Mouse (Mus musculus) intestine, postnatal 0 days (tissue): ENCODE results near the gene Nfkbid. TPM values are rescaled to one million over a fixed set of nuclear protein-coding genes. Genes with fewer than 3 reads are reported as not detected.

Experiments
- ATAC-seq: fragments of 200-750 bp; cut with Nextera tagmentation; 2 replicates; pipeline ENCODE4 v1.8.0; 2017; ENCODE audit warnings: mild to moderate bottlenecking, moderate TSS enrichment, moderate library complexity
- H3K27ac ChIP-seq: fragments of 300-500 bp; sonication (generic); 2 replicates; pipeline ENCODE4 v1.5.1; 2014; ENCODE audit warnings: mild to moderate bottlenecking, low read depth, low read length, moderate library complexity
- H3K27me3 ChIP-seq: fragments of 300-500 bp; sonication (generic); replicated peaks from 2 replicates; pipeline ENCODE4 v1.6.1; 2014; ENCODE audit warnings: low read length, mixed read lengths; ENCODE audit not compliant: control insufficient read depth, insufficient read depth
- H3K36me3 ChIP-seq: fragments of 300-500 bp; sonication (generic); 2 replicates; pipeline ENCODE4 v1.6.1; 2014; ENCODE audit warnings: mild to moderate bottlenecking, moderate library complexity; ENCODE audit not compliant: control insufficient read depth, insufficient read depth
- H3K4me1 ChIP-seq: fragments of 300-500 bp; sonication (generic); replicated peaks from 2 replicates; pipeline ENCODE4 v1.6.1; 2014; ENCODE audit warnings: antibody characterized with exemption, low read length, mixed read lengths; ENCODE audit not compliant: control insufficient read depth, insufficient read depth
- H3K4me2 ChIP-seq: fragments of 300-500 bp; sonication (generic); replicated peaks from 2 replicates; pipeline ENCODE4 v1.6.1; 2014; ENCODE audit warnings: low read depth, mild to moderate bottlenecking, moderate library complexity
- H3K4me3 ChIP-seq: fragments of 300-500 bp; sonication (generic); 2 replicates; pipeline ENCODE4 v1.5.1; 2014; ENCODE audit warnings: low read depth, low read length
- H3K9ac ChIP-seq: fragments of 300-500 bp; sonication (generic); 2 replicates; pipeline ENCODE4 v1.6.1; 2014; ENCODE audit warnings: mild to moderate bottlenecking, low read depth, low read length
- H3K9me3 ChIP-seq: fragments of 300-500 bp; sonication (generic); 2 replicates; pipeline ENCODE4 v1.6.1; 2016; ENCODE audit warnings: mixed run types; ENCODE audit not compliant: control insufficient read depth
- CTCF ChIP-seq: sonication (generic); IDR thresholded peaks from 2 replicates; pipeline ENCODE4 v1.5.1; 2016; ENCODE audit warnings: low read depth, mild to moderate bottlenecking, control low read depth, antibody characterized with exemption, moderate library complexity
- WGBS: fragments of 180-500 bp; shearing (Covaris S2); extraction: QIAGEN DNeasy Blood & Tissue Kit; methylation state at CpG from one replicate; pipeline ENCODE4 v1.1.7; 2014; 5-methylcytosine and 5-hydroxymethylcytosine counted together
- polyA plus RNA-seq: library from polyadenylated mRNA; unstranded; fragments of >200 nt; fragmentation: Nextera tagmentation; extraction: Ambion mirVana; gene quantifications from 2 replicates; pipeline ENCODE4 v1.2.1, GENCODE M21; 2015

The Nfkbid gene
- polyA plus RNA-seq, 1 experiment from 2014 or later: 1.3 TPM

DNA sequence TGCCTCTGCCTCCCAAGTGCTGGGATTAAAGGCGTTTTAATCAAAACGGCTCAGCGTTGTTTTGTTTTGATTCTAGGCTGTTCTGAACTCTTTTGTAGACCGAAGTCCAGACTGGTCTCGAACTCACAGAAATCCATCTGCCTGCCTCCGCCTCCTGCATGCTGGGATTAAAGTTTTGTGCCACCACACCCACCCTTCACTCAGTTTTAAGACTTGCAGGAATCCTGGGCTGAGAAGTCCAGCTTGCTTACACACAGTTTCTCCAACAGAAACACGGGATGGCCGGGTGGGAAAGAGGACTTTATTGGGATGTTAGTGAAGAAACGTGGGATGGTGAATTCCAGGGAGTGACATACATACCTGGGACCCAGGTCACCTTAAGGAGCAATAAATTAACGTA is 13.2 kb downstream of the Nfkbid start:
- Histone ChIP-seq H3K27me3 (no peaks in the 10 kb centered on the region), H3K36me3 (no peaks in the 10 kb centered on the region; the same call in 1 of the 2 replicates), H3K9me3 (no peaks in the 10 kb centered on the region), H3K4me1 (no peaks in the 10 kb centered on the region), H3K27ac (no peak overlapping the region), H3K4me3 (no peak overlapping the region), H3K9ac (no peak overlapping the region), H3K4me2 (no peak overlapping the region)
- no peak for TF ChIP-seq CTCF
- ATAC-seq: no peak
- WGBS: 69% methylated on average over 10 of the region's 10 CpGs

DNA sequence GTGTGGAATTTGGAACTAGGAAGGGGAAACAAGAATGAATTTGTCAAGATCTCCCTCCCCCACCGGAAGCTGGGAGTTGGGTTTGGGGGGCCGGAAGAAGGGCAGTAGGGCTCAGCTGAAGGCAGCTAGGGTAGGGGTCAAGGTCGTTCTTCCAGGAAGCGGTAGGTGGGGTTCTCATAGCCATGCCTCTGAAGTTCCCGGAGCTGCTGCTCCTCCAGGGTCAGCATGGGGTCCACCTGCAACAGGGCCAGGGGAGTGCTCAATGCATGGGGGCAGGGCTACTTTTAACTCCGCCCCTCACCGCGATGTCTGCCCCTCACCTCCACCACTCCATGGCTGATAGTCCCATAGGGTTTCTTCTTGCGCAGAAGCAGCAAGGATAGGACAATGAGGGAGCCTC is 13.6 kb downstream of the Nfkbid start:
- no peak overlapping the region for H3K27ac ChIP-seq
- H3K4me3 ChIP-seq: no peak overlapping the region
- H3K4me1 ChIP-seq: no peaks in the 10 kb centered on the region
- no peak overlapping the region for H3K4me2 ChIP-seq
- no peak overlapping the region for H3K9ac ChIP-seq
- 50% methylated on average over 9 of the region's 9 CpGs for WGBS
- no peaks in the 10 kb centered on the region; the same call in 1 of the 2 replicates for H3K36me3 ChIP-seq
- no peak for ATAC-seq
- no peak for TF ChIP-seq CTCF
- H3K9me3 ChIP-seq: no peaks in the 10 kb centered on the region
- no peaks in the 10 kb centered on the region for H3K27me3 ChIP-seq

DNA sequence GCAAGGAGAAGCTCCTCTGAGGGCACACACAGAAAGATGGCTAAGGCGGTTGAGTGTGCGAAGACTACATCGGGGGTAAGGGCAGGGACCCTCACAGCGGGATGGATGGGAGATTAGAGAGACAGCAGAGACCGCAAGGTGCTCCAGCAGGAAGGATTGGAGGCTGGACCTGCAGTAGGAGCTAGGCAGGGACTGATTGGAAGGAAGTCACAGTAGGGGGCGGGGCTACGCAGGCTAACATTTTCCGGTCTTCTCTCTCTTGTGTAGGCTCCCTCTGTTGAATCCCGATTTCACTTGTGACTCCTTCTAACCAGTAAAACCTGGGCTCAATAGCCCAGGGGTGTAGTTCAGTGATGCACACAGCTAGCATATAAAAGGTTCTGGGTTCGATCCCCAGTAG is 15.3 kb downstream of the Nfkbid start:
- H3K9ac ChIP-seq: no peak overlapping the region
- no peaks in the 10 kb centered on the region for H3K27me3 ChIP-seq
- no peak overlapping the region for H3K4me2 ChIP-seq
- no peak for TF ChIP-seq CTCF
- H3K27ac ChIP-seq: no peak overlapping the region
- H3K4me1 ChIP-seq: no peaks in the 10 kb centered on the region
- WGBS: 33% methylated on average over 10 of the region's 10 CpGs
- H3K36me3 ChIP-seq: no peaks in the 10 kb centered on the region; the same call in 1 of the 2 replicates
- no peak for ATAC-seq
- H3K9me3 ChIP-seq: no peaks in the 10 kb centered on the region
- H3K4me3 ChIP-seq: no peak overlapping the region

DNA sequence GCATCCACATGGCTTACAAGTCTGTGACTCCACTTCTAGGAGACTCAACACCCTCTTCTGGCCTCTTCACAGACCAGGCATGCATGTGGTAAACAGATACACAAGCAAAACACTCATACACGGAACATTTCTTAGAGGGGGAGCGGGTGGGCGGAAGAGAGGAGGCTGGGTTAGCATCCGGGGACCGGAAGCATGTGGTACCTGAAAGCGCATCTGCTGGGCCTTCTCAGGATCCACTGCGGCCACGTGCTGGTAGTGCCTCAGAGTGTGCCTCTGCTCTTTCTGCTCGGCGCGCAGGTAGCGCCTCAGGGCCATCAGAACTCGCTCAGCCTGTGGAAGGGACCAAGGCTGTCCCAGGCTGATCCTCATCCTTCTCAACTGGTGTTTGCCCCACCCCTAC is 18.2 kb downstream of the Nfkbid start:
- H3K9me3 ChIP-seq: no peaks in the 10 kb centered on the region
- H3K9ac ChIP-seq: no peak overlapping the region
- H3K27ac ChIP-seq: no peak overlapping the region
- H3K27me3 ChIP-seq: no peaks in the 10 kb centered on the region
- H3K4me3 ChIP-seq: no peak overlapping the region
- no peaks in the 10 kb centered on the region; the same call in 1 of the 2 replicates for H3K36me3 ChIP-seq
- TF ChIP-seq CTCF: no peak
- H3K4me1 ChIP-seq: 0 out of 2 replicates have a peak, but pooled peaks cover under 1% of the 10 kb centered on the region
- ATAC-seq: no peak
- no peak overlapping the region for H3K4me2 ChIP-seq
- WGBS: 84% methylated on average over 13 of the region's 13 CpGs

DNA sequence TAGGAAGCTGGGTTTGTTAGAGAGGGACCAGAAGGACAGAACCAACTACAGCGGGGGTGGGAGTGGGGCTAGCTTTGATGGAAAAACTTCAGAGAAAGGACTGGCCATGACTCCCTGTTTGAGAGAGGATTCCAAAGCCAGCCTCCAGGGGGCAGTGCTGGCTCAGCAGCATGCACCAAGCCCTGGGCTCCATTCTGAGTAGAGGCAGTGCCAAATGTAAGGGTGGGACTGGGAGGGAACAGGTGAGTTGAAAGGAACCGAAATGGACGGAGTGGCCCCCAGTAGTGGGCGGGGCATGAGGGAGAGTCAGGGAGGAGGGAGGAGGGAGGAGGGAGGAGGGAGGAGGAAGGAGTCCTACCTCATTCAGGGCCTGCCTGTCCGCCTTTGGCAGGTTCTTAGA is 19.2 kb downstream of the Nfkbid start:
- peak; percentile 85 for TF ChIP-seq CTCF
- peak; percentile 23; the same call in 1 of the 2 replicates for ATAC-seq

DNA sequence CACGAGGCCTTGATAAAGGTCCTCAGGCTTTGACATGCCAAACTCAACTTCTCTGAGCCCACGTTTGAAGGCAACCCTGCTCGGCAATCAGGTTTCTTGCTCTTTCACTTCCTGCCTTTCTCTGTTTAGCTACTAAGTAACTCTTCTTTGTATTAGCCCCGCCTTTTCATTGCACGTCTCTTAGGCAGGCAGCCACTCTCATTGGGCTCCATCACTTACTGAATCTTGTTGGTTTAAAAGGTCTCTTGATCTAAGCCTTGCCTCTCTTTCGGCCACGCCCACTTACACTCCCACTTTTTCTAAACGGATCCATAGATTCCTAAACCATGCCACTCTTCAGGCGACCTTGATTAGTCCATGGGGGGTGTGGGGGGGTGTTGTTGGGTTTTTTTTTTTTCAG is 22.2 kb downstream of the Nfkbid start:
- no peaks in the 10 kb centered on the region for H3K9me3 ChIP-seq
- H3K9ac ChIP-seq: no peak overlapping the region
- no peaks in the 10 kb centered on the region; the same call in 1 of the 2 replicates for H3K36me3 ChIP-seq
- H3K4me1 ChIP-seq: 0 out of 2 replicates have a peak, but pooled peaks cover 2% of the 10 kb centered on the region
- 0 out of 2 replicates have a peak, but pooled peaks cover 5% of the 10 kb centered on the region for H3K27me3 ChIP-seq
- peak; percentile 23; the same call in 1 of the 2 replicates for ATAC-seq
- TF ChIP-seq CTCF: no peak
- peak overlapping the region; percentile 90 for H3K4me2 ChIP-seq
- WGBS: 19% methylated on average over 9 of the region's 9 CpGs
- H3K4me3 ChIP-seq: no peak overlapping the region
- H3K27ac ChIP-seq: no peak overlapping the region

More for the DNA sequence above, 19.2 kb downstream of the Nfkbid start:
- WGBS: 19% methylated on average over 4 of the region's 5 CpGs
- no peak overlapping the region for H3K4me2 ChIP-seq
- H3K4me3 ChIP-seq: no peak overlapping the region
- H3K27me3 ChIP-seq: 0 out of 2 replicates have a peak, but pooled peaks cover 3% of the 10 kb centered on the region
- H3K9me3 ChIP-seq: no peaks in the 10 kb centered on the region
- no peak overlapping the region for H3K27ac ChIP-seq
- no peak overlapping the region for H3K9ac ChIP-seq
- H3K36me3 ChIP-seq: no peaks in the 10 kb centered on the region; the same call in 1 of the 2 replicates
- H3K4me1 ChIP-seq: 0 out of 2 replicates have a peak, but pooled peaks cover 2% of the 10 kb centered on the region
